Mouse (Mus musculus) hindbrain, embryonic 10.5 days (tissue): ENCODE results near the gene Chchd1. TPM values are rescaled to one million over a fixed set of nuclear protein-coding genes. Genes with fewer than 3 reads are reported as not detected.

ENCODE experiments used
- DNase-seq: peaks from one replicate; pipeline ENCODE4 v3.0.0-alpha.2; 2017; ENCODE audit warnings: low spot score
- H3K27ac ChIP-seq: fragments of 300-500 bp; sonication (generic); 2 replicates; pipeline ENCODE4 v1.5.1; 2016; ENCODE audit warnings: mild to moderate bottlenecking, moderate library complexity
- H3K27me3 ChIP-seq: fragments of 300-500 bp; sonication (generic); 2 replicates; pipeline ENCODE4 v1.6.1; 2016; ENCODE audit warnings: mild to moderate bottlenecking; ENCODE audit not compliant: poor library complexity, insufficient read depth, severe bottlenecking
- H3K36me3 ChIP-seq: fragments of 300-500 bp; sonication (generic); 2 replicates; pipeline ENCODE4 v1.6.1; 2016; ENCODE audit warnings: mild to moderate bottlenecking, moderate library complexity
- H3K4me1 ChIP-seq: fragments of 300-500 bp; sonication (generic); replicated peaks from 2 replicates; pipeline ENCODE4 v1.6.1; 2016; ENCODE audit warnings: mild to moderate bottlenecking
- H3K4me3 ChIP-seq: fragments of 300-500 bp; sonication (generic); 2 replicates; pipeline ENCODE4 v1.5.1; 2016; ENCODE audit warnings: mild to moderate bottlenecking, moderate library complexity
- H3K9me3 ChIP-seq: fragments of 300-500 bp; sonication (generic); 2 replicates; pipeline ENCODE4 v1.6.1; 2016; ENCODE audit warnings: mild to moderate bottlenecking, moderate library complexity
- WGBS: fragments of 180-500 bp; shearing (Covaris S2); methylation state at CpG from one replicate; pipeline ENCODE4 v1.1.7; 2016; 5-methylcytosine and 5-hydroxymethylcytosine counted together
- polyA plus RNA-seq: library from polyadenylated mRNA; unstranded; fragments of >200 nt; fragmentation: Nextera tagmentation; extraction: Ambion mirVana; gene quantifications from 2 replicates; pipeline ENCODE4 v1.2.1, GENCODE M21; 2016

The Chchd1 gene
- polyA plus RNA-seq, 1 experiment from 2014 or later, result 263 TPM

DNA sequence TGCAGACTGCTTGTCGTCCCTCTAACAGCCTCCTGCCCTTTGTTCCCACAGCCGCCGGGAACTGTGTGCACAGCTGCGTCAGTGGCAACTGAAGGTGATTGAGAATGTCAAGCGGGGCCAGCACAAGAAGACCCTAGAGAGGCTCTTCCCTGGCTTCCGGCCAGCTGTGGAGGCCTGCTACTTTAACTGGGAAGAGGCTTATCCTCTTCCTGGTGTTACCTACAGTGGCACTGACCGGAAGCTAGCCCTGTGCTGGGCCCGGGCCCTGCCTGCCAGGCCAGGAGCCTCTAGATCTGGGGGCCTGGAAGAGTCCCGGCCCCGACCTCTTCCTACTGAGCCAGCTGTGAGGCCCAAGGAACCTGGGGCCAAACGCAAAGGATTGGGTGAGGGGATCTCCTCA lies 11.0 kb downstream of the Chchd1 start:
- Histone ChIP-seq H3K4me1 (peaks cover 8% of the 10 kb centered on the region), H3K27ac (no peak overlapping the region), H3K36me3 (peaks cover 90% of the 10 kb centered on the region), H3K9me3 (no peaks in the 10 kb centered on the region), H3K4me3 (no peak overlapping the region), H3K27me3 (no peaks in the 10 kb centered on the region)
- 85% methylated on average over 11 of the region's 11 CpGs for WGBS
- DNase-seq, result no peak

- Histone ChIP-seq H3K4me1 (no peaks in the 10 kb centered on the region), H3K27ac (no peak overlapping the region), H3K27me3 (no peaks in the 10 kb centered on the region), H3K4me3 (no peak overlapping the region), H3K36me3 (peaks cover 100% of the 10 kb centered on the region), H3K9me3 (no peaks in the 10 kb centered on the region)
- WGBS, result 92% methylated on average over 10 of the region's 10 CpGs
- DNase-seq, result no peak
Observed at GRCm38 (mm10) chr14:20718443-20718842, 15.6 kb downstream of the Chchd1 start.

- H3K4me3 ChIP-seq, result no peak overlapping the region
- H3K9me3 ChIP-seq, result no peaks in the 10 kb centered on the region
- H3K36me3 ChIP-seq, result peaks cover 100% of the 10 kb centered on the region
- 94% methylated on average over 12 of the region's 12 CpGs for WGBS
- no peak for DNase-seq
- H3K4me1 ChIP-seq, result no peaks in the 10 kb centered on the region
- H3K27ac ChIP-seq, result no peak overlapping the region
- no peaks in the 10 kb centered on the region for H3K27me3 ChIP-seq
Observed at GRCm38 (mm10) chr14:20719767-20720166, 17.0 kb downstream of the Chchd1 start.

DNA sequence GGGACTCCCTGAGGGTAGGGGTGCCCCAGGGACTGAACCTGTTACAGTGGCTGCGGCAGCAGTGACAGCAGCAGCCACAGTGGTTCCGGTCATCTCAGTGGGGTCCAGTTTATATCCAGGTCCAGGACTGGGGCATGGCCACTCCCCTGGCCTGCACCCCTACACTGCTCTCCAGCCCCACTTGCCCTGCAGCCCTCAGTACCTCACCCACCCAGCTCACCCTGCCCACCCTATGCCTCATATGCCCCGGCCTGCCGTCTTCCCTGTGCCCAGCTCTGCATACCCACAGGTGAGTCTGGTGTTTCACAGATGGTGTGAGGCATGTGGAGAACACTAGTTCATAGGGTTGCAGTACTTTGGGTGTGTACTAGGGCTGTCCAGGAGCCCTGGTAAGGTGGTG lies 18.6 kb downstream of the Chchd1 start:
- Histone ChIP-seq H3K27ac (no peak overlapping the region), H3K9me3 (no peaks in the 10 kb centered on the region), H3K4me1 (no peaks in the 10 kb centered on the region), H3K27me3 (no peaks in the 10 kb centered on the region), H3K36me3 (peaks cover 100% of the 10 kb centered on the region), H3K4me3 (no peak overlapping the region)
- DNase-seq, result no peak
- WGBS, result 90% methylated on average over 4 of the region's 4 CpGs

- no peaks in the 10 kb centered on the region for H3K27me3 ChIP-seq
- H3K4me3 ChIP-seq, result no peak overlapping the region
- WGBS, result 93% methylated on average over 12 of the region's 12 CpGs
- H3K27ac ChIP-seq, result no peak overlapping the region
- H3K4me1 ChIP-seq, result no peaks in the 10 kb centered on the region
- peaks cover 100% of the 10 kb centered on the region for H3K36me3 ChIP-seq
- DNase-seq, result no peak
- H3K9me3 ChIP-seq, result no peaks in the 10 kb centered on the region
Observed at GRCm38 (mm10) chr14:20723006-20723405, 20.2 kb downstream of the Chchd1 start.

DNA sequence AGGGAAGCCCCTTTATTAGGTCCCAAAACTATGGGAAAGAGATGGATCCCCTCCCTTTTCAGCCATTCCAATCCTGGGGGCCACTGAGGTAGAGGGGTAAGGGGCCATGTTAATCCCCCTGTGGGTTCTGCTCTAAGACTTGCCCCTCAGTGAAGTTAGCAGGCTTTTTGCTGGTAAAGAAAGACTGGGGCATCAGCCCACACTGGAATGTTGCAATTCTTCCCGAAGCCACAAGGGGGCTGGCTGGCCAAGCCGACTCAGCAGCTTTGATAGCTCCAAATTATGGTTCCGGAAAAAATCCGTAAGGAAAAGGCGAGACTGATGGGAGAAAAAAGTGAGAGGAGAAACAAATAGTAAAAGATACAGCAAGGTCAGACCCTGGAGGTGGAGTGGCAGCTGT lies 21.2 kb downstream of the Chchd1 start:
- WGBS, result 55% methylated on average over 5 of the region's 5 CpGs
- peak; percentile 69 for DNase-seq
- Histone ChIP-seq H3K4me3 (no peak overlapping the region), H3K9me3 (no peaks in the 10 kb centered on the region), H3K4me1 (no peaks in the 10 kb centered on the region), H3K27me3 (no peaks in the 10 kb centered on the region), H3K27ac (no peak overlapping the region), H3K36me3 (peaks cover 100% of the 10 kb centered on the region)

DNA sequence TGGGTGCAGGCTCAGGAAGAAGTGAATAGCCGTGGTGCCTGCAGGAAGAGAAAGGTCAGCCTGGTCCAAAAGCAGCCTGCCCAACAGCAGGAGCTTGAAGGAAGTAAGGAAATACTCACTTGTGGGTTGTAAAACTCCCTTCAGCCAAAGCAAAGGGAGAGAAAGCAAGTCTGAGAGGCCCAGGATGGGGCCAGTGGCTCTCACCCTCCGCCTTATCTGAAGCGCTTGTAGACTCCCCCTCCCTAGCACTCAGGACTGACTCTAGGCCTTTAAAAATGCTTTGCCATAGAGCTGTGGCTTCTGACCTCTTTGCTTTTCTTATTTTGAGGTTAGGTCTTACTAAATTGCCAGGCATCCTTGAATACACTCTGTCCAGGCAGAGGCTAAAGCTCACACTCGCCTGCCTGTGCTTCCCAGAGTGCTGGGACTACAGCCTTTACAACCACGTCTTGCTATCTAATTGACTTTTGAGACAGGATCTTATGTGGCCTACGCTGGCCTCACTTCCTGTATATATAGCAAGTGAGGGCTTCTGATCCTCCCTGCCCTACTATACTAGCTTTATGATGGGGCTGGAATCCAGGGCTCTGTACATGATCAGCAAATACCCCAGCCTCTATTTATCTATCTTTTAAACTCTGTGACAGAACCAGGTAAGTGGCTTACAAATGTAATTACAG lies 23.0 kb downstream of the Chchd1 start:
- H3K4me3 ChIP-seq, result no peak overlapping the region
- 86% methylated on average over 6 of the region's 6 CpGs for WGBS
- DNase-seq, result no peak
- H3K4me1 ChIP-seq, result no peaks in the 10 kb centered on the region
- H3K9me3 ChIP-seq, result no peaks in the 10 kb centered on the region
- peaks cover 100% of the 10 kb centered on the region for H3K36me3 ChIP-seq
- no peak overlapping the region for H3K27ac ChIP-seq
- H3K27me3 ChIP-seq, result no peaks in the 10 kb centered on the region

DNA sequence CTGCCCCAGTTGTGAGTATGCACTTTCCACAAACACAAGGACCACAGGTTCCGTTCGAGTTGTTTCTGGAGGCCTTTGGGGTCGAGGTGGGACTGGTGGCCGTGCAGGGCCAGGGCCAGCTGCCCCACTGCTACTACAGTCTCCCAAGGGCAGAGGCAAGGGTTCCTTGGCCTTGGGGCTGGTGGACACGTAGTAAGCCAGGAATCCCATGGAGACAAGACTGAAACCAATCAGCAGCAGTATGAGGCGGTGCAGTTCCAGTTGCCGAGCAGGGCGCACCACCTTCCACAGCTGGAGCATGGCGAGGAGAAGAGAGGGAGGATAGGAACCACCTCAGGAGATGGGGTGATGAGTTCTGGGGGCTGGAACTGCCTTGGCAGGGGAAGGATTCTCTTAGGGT lies 27.1 kb downstream of the Chchd1 start:
- 94% methylated on average over 9 of the region's 9 CpGs for WGBS
- Histone ChIP-seq H3K4me3 (no peak overlapping the region), H3K36me3 (peaks cover 78% of the 10 kb centered on the region), H3K9me3 (no peaks in the 10 kb centered on the region), H3K27ac (no peak overlapping the region), H3K4me1 (peaks cover 20% of the 10 kb centered on the region), H3K27me3 (no peaks in the 10 kb centered on the region)
- DNase-seq, result no peak

- WGBS, result 92% methylated on average over 9 of the region's 9 CpGs
- no peaks in the 10 kb centered on the region for H3K9me3 ChIP-seq
- no peak for DNase-seq
- H3K27me3 ChIP-seq, result no peaks in the 10 kb centered on the region
- H3K36me3 ChIP-seq, result peaks cover 77% of the 10 kb centered on the region
- H3K4me1 ChIP-seq, result peaks cover 25% of the 10 kb centered on the region
- no peak overlapping the region for H3K27ac ChIP-seq
- no peak overlapping the region for H3K4me3 ChIP-seq
Observed at GRCm38 (mm10) chr14:20730853-20731602, 28.2 kb downstream of the Chchd1 start.

GRCm38 (mm10) chr14:20733041-20733951 lies 30.5 kb downstream of the Chchd1 start:
- peak overlapping the region; percentile 93 for H3K4me3 ChIP-seq
- no peaks in the 10 kb centered on the region for H3K9me3 ChIP-seq
- no peaks in the 10 kb centered on the region for H3K27me3 ChIP-seq
- 53% methylated on average over 12 of the region's 12 CpGs for WGBS
- peaks cover 27% of the 10 kb centered on the region for H3K4me1 ChIP-seq
- no peak for DNase-seq
- H3K27ac ChIP-seq, result peak overlapping the region; percentile 99
- H3K36me3 ChIP-seq, result peaks cover 75% of the 10 kb centered on the region

- Histone ChIP-seq H3K4me3 (peak within 1 kb of the TSS; percentile 93), H3K4me1 (peaks cover 27% of the 10 kb centered on the region), H3K27me3 (no peaks in the 10 kb centered on the region), H3K36me3 (peaks cover 75% of the 10 kb centered on the region), H3K27ac (peak within 1 kb of the TSS; percentile 99), H3K9me3 (no peaks in the 10 kb centered on the region)
- under 1% methylated on average over 81 of the region's 81 CpGs for WGBS
- DNase-seq, result peak; percentile 89
Observed at GRCm38 (mm10) chr14:20733952-20734774, 31.4 kb downstream of the Chchd1 start, which contains the start of gene Ndst2. TSS of gene Ndst2 (minus strand) at chr14:20734562.

DNA sequence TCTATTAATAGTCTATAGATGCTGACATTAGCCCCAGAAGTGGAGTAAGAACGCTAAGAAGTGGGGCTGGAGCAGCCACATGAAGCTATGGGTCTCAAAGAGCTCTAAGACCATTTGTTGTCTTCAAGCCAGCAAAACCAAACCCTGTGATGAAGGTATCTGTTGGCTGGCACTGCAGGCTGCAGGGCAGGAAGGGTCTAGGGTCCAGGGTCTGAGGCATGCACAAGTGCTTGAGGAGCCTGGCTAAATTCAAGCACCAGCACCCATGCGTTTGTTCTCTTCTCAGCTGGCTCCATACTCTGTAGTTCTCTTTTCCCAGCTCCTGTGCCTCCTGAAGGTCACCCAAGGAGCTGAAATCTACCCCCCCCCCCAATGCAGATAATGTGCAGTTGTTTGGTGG lies 32.2 kb downstream of the Chchd1 start:
- WGBS, result 77% methylated on average over 2 of the region's 2 CpGs
- H3K36me3 ChIP-seq, result peaks cover 74% of the 10 kb centered on the region
- no peak overlapping the region for H3K4me3 ChIP-seq
- DNase-seq, result no peak
- no peaks in the 10 kb centered on the region for H3K9me3 ChIP-seq
- peaks cover 29% of the 10 kb centered on the region for H3K4me1 ChIP-seq
- H3K27ac ChIP-seq, result peak overlapping the region; percentile 99; the same call in 1 of the 2 replicates
- H3K27me3 ChIP-seq, result no peaks in the 10 kb centered on the region
